Mouse (Mus musculus) adrenal gland, postnatal 10 days (tissue): ENCODE results near the gene Bad. TPM values are rescaled to one million over a fixed set of nuclear protein-coding genes. Genes with fewer than 3 reads are reported as not detected.

Experiments
- DNase-seq: peaks from one replicate; pipeline ENCODE4 v3.0.0; 2021; ENCODE audit warnings: mixed read lengths
- total RNA-seq, 2 experiments: library from RNA; stranded (reverse); gene quantifications; 2 replicates each; pipeline ENCODE4 v1.2.3; 2021

The Bad gene
- total RNA-seq, 2 experiments from 2014 or later, result 42.0 to 51.8 TPM

DNA sequence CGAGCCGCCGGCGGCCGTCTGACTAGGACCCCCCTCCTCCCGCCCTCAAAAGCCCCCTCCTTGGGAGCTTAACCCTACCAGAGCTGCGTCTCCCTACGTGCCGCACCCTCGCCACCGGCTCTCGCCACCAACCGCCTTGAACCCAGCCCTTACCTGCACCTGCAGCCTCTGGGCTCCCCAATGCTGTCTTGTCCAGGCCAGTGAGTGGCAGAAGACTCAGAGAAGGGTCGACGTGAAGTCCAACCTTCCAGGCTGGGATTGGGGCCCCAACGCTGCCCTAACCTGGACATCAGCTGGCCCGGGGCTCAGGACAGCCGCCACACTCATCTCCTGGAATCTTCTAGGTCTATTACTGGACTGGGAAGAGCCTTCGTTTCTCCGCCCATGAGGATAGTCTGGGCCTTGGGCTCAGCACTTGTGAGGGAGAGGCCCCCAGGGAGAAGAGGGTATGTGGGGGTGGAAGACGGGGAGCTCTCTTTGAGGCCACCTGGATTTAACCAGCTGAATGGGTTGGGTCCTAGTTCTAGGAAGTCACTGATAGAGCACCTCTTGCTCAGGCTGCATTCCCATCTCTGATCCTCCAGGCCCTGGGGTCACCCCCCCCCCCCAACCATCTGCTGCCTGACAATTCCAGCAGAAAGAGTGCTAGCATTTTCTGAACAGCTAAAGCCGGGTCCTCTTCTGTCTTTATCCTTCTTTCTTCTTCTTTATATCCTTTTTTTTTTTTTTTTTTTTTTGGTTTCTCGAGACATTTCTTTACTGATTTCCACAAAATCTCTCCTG lies 7.3 kb upstream of the Bad start, which contains the start of gene Kcnk4:
Kcnk4 (minus strand) TSS at position 321 of the 783 bp plus-strand sequence.
- DNase-seq, result no peak

DNA sequence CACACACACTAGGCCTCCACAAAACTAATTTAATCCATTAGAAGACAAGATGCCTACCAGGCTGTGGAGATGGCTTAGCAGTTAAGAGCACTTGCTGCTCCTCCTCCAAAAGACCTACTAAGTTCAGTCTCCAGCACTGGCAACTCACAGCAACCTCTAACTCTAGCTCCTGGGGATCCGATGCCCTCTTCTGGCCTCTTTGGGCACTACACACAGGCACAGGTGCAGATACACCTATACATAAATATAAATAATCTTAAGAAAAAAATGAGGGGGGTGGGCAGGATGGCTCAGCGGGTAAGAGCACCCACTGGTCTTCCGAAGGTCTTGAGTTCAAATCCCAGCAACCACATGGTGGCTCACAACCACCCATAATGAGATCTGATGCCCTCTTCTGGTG lies 5.4 kb upstream of the Bad start:
- DNase-seq, result no peak

DNA sequence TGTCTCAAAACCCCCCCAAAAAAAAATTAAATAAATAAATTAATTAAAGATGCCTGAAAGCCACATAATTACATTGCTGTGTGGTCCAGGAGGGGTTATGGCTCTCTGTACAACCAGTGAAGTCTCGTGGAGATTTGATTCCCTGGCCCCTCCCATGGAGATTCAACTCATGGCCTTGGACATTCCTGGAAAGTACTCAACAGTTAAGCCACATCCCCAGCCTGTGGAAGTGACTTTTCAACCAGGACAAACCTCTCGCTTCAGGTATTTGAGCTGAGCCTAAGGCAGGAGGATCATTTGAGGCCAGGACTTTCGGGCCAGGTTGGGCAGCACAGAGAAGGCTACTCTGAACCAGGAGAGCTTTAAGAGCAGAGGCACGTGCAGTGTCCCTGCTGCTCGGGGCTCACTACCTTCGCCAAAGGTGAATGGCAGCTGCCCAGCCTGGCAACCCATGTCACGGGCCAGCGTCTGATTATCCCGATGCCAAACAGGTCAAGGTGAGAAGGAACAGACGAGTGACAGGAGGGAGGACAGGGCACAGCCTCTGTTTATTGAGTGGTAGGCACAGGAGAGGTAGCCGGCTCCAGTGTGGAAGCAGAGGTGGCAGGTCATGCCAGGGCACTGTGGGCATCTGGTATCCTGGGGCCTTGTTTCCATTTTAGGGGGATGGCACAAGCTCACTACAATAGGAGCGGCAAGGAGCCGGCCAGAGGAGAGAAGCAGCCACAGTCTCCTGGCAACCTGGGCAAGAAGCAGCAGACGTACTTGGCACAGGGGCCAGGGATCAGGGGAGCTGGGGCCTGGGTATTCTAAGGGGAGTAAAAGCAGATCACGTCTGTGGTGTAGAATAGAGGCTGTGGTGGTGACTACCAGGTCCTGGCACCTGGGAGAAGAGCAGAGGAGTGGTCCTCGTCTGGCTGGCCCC lies 3.9 kb upstream of the Bad start:
- no peak for DNase-seq

- DNase-seq, result no peak
Measured at GRCm38 (mm10) chr19:6939106-6940002, 2.3 kb upstream of the Bad start.

DNA sequence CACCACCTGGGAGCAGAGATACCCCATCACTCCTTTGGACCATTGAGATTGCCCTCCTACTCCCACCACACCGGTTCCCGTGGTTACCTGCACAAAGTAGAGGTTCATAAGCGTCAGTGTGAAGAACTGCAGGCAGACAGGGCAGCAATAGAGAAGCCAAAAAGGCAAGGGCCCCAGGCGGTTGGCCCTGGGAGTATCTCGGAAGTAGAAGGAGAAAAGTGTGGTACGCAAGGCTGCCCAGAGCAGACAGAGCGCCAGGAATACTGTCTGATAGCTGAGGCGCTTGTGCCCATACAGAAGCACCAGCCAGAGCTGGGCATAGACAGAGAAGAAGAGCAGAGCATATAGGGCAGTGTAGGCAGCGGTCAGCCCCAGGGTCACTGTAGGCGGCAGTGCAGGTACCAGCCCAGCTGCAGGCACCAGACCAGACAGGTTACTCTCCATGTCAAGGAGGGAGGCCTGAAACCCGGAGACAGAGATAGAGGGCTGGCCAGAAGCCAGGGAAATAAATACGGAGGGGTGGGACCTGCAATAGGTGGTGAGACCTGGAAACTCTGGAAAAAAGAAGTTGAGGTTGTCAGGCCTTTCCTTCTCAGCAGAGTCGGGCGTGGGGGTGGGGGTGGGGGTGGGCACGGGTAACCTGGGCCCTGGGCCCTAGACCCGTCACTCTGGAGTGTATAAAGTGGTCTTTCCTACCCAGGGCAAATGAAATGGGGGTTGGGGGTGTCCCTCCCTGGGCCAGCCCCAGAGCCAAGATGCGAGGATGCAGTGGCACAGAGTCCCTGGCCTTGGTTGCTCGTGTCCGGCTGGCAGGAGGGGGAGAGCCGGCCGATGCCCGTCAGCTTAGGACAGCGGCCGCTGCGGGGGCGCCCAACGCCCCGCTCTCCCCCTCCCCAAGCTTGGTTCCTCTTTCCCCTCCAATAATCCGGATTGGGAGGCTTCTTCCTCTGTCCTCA lies 987 bp upstream of the Bad start:
- peak; percentile 43 for DNase-seq

- DNase-seq, result peak; percentile 96
Measured at GRCm38 (mm10) chr19:6942249-6942691, 609 bp downstream of the Bad start, which contains the start of gene Gpr137. Gpr137 (minus strand) TSS chr19:6942480.

DNA sequence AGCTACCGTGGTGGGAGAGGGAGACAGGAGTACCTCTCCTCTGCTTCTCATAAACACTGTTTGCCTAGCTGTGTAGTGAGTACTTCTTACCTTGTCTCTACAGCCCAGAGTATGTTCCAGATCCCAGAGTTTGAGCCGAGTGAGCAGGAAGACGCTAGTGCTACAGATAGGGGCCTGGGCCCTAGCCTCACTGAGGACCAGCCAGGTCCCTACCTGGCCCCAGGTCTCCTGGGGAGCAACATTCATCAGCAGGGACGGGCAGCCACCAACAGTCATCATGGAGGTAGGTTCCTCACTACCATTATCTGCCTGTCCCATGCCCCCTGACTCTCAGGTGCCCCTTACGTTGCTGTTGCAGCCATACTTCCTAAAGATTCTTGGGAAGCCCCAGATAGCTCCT lies 1.1 kb downstream of the Bad start:
- no peak for DNase-seq

- no peak for DNase-seq
Measured at GRCm38 (mm10) chr19:6943709-6944108, 2.0 kb downstream of the Bad start.

GRCm38 (mm10) chr19:6947742-6948141 lies 6.1 kb downstream of the Bad start:
- no peak for DNase-seq

- no peak for DNase-seq
Measured at GRCm38 (mm10) chr19:6948186-6948585, 6.5 kb downstream of the Bad start.

GRCm38 (mm10) chr19:6949532-6949931 lies 7.9 kb downstream of the Bad start:
- no peak for DNase-seq

DNA sequence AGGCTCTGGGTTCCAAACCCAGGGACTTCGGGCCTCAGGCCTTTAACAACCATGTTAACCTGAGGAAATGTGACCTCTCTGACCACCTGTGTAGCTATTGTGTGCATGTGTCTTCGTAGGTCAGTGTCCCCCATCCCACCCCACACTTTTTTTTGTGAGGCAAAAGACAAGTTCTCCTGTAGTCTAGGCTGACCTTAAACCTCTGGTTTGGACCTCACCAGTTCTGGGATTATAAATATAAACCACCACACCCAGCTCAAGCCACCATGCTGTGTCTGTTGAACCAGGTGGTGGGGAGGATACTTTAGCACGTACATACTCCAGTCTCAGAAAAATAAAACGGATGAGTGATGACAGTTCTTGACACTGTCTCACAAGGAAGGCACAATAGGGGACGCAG lies 8.3 kb downstream of the Bad start:
- DNase-seq, result no peak

- DNase-seq, result peak; percentile 74
Measured at GRCm38 (mm10) chr19:6950613-6951153, 9.0 kb downstream of the Bad start.

GRCm38 (mm10) chr19:6951381-6951968 lies 9.8 kb downstream of the Bad start:
- peak; percentile 96 for DNase-seq

GRCm38 (mm10) chr19:6951994-6952711 lies 10.5 kb downstream of the Bad start:
- peak; percentile 95 for DNase-seq

DNA sequence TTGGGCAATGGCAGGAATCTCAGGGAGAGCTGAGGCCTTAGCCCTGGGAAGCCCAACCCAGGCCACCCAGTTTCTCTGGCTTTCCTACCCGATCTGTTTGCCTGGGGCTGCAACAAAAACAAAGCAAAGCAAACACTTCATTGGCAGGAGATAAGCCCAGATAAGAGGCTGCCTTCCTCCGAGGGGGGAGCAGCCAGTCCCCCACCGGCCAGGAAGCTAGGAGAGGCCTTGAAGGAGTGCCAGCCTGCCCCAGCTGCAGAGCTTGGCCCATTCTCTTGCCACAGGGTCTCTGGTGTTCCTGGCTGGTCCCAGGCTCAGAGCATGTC lies 11.0 kb downstream of the Bad start:
- DNase-seq, result peak; percentile 83

DNA sequence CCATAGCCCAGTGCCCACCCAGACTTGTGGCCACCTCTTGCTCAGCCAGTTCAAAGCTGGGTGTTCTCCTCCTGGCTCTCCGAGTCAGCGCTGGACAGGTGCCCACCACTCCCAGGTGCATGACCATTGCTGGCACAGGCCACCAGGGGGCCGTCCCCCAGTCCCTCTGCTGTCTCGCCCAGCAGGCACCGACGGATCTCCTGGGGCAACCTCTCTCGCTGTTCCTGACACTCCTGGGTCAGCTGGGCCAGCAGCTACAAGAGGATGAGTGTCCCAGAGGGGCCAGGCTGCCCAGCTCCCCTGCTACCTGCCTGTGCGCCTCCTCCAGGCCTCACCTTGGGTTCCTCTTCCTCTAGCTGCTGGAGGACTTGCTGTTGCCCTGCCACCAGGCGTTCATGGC lies 12.4 kb downstream of the Bad start:
- DNase-seq, result peak; percentile 78

GRCm38 (mm10) chr19:6955424-6955823 lies 13.8 kb downstream of the Bad start:
- no peak for DNase-seq

DNA sequence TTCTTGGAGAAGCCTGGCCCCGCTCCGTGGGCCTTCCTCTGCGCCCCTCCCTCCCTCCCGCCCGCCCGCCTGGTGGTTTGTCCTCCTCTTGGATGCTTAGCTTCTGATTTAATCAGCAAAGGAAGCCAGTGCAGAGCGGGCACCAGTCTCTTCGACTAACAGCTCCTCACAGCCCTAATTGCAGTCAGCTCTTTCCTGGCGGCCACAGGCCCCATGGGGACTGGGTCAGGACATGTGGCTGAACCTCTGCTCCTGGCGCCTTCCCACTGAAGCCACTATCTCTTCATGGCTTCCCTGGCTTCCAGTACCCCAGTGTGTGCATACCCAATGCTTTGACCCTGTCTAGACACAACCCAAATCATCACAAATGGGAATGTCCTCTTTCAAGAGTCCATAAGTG lies 14.8 kb downstream of the Bad start:
- peak; percentile 50 for DNase-seq
